Mouse (Mus musculus) heart, postnatal 0 days (tissue): ENCODE measurements around the gene Cnot3. TPM values are rescaled to one million over a fixed set of nuclear protein-coding genes. Genes with fewer than 3 reads are reported as not detected.
A peak's percentile ranks its signal among the peaks of the same experiment; 100 is the strongest.

Source experiments
- ATAC-seq: fragments of 200-750 bp; cut with Nextera tagmentation; 2 replicates; pipeline ENCODE4 v1.8.0; 2017; ENCODE audit warnings: low read depth, moderate number of reproducible peaks, moderate library complexity; ENCODE audit not compliant: insufficient read depth
- DNase-seq: peaks from one replicate; pipeline ENCODE4 v3.0.0-alpha.2; 2016; ENCODE audit warnings: low spot score
- H3K27ac ChIP-seq: fragments of 300-500 bp; sonication (generic); 2 replicates; pipeline ENCODE4 v1.5.1; 2014; ENCODE audit warnings: low read depth, mild to moderate bottlenecking
- H3K27me3 ChIP-seq: fragments of 300-500 bp; sonication (generic); 2 replicates; pipeline ENCODE4 v1.6.1; 2014; ENCODE audit warnings: low read length, mixed read lengths; ENCODE audit not compliant: control insufficient read depth, insufficient read depth
- H3K36me3 ChIP-seq: fragments of 300-500 bp; sonication (generic); replicated peaks from 2 replicates; pipeline ENCODE4 v1.6.1; 2014; ENCODE audit warnings: low read length, mixed read lengths; ENCODE audit not compliant: control insufficient read depth, insufficient read depth
- H3K4me1 ChIP-seq: fragments of 300-500 bp; sonication (generic); 2 replicates; pipeline ENCODE4 v1.6.1; 2014; ENCODE audit warnings: antibody characterized with exemption; ENCODE audit not compliant: control insufficient read depth, insufficient read depth
- H3K4me2 ChIP-seq: fragments of 300-500 bp; sonication (generic); 2 replicates; pipeline ENCODE4 v1.6.1; 2014; ENCODE audit warnings: low read depth, mild to moderate bottlenecking, low read length, moderate library complexity
- H3K4me3 ChIP-seq: fragments of 300-500 bp; sonication (generic); 2 replicates; pipeline ENCODE4 v1.5.1; 2014; ENCODE audit warnings: low read depth, low read length
- H3K9ac ChIP-seq: fragments of 300-500 bp; sonication (generic); replicated peaks from 2 replicates; pipeline ENCODE4 v1.6.1; 2014; ENCODE audit warnings: low read depth, low read length, mixed read lengths
- H3K9me3 ChIP-seq: fragments of 300-500 bp; sonication (generic); replicated peaks from 2 replicates; pipeline ENCODE4 v1.6.1; 2016; ENCODE audit warnings: low read length; ENCODE audit not compliant: control insufficient read depth
- CTCF ChIP-seq: IDR thresholded peaks from 2 replicates; pipeline ENCODE4 v1.5.1; 2016; ENCODE audit warnings: antibody characterized with exemption, control low read depth, low read depth
- EP300 ChIP-seq: IDR thresholded peaks from 2 replicates; pipeline ENCODE4 v1.6.1; 2016; ENCODE audit warnings: antibody characterized with exemption, low read depth
- WGBS: fragments of 180-500 bp; shearing (Covaris S2); extraction: QIAGEN DNeasy Blood & Tissue Kit; methylation state at CpG from one replicate; pipeline ENCODE4 v1.1.7; 2014; 5-methylcytosine and 5-hydroxymethylcytosine counted together
- polyA plus RNA-seq: library from polyadenylated mRNA; unstranded; fragments of >200 nt; fragmentation: Nextera tagmentation; extraction: Ambion mirVana; gene quantifications from 2 replicates; pipeline ENCODE4 v1.2.1, GENCODE M21; 2015
- total RNA-seq: library from RNA; depleted of rRNA; stranded (reverse); fragments of >200 nt; gene quantifications from 2 replicates; pipeline ENCODE4 v1.2.3, GENCODE M21; 2014; ENCODE audit warnings: low replicate concordance

The Cnot3 gene
- total and polyA plus RNA-seq, 2 experiments from 2014 or later = 15.9 to 16.8 TPM

DNA sequence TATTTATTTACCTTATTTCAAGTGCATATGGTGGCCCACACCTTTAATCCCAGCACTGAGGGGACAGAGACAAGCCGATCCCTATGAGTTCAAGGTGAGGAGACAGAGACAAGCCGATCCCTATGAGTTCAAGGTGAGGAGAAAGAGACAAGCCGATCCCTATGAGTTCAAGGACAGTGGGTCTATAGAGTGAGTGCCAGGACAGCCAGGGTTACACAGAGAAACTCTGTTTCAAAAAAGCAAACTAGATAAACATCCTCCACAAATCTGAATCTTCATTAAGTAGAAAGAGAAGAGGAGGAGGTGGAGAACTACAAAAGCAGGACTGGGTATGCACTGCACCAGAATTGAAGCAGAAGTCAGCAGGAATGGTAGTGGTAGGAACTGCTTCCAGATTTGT, 36.4 kb upstream of the Cnot3 start:
- no peak for TF ChIP-seq CTCF
- TF ChIP-seq EP300 = no peak
- H3K27ac ChIP-seq = peak overlapping the region; percentile 81
- ATAC-seq = 0 out of 2 replicates have a peak, but pooled peaks have one; percentile 18
- H3K4me1 ChIP-seq = 0 out of 2 replicates have a peak, but pooled peaks cover 3% of the 10 kb centered on the region
- no peak for DNase-seq
- no peak overlapping the region for H3K9ac ChIP-seq
- WGBS = 77% methylated on average over 3 of the region's 3 CpGs
- no peaks in the 10 kb centered on the region for H3K9me3 ChIP-seq
- no peaks in the 10 kb centered on the region for H3K36me3 ChIP-seq
- H3K4me3 ChIP-seq = no peak overlapping the region
- peak overlapping the region; percentile 13; the same call in 1 of the 2 replicates for H3K4me2 ChIP-seq
- H3K27me3 ChIP-seq = no peaks in the 10 kb centered on the region

DNA sequence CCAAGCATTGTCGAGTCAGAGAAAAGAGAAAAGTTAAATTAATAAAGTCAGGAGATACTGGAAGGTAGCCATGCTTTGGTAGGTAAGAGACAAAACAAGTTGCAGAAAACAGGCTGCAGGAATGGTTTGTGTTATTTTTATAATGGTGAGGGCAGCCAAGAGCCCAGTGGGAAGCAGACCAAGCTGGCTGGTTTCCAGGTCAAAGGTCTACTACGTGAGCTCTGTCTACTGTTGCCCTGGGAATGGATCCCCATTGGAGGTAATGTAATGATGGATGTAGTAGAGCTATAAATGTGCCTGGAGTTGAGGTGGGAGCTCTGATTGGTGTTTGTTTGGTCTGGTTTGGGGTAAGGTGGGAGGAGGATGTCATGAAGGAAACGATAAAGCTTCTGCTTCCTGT, 36.0 kb upstream of the Cnot3 start:
- DNase-seq = peak; percentile 73
- ATAC-seq = peak; percentile 88
- Histone ChIP-seq H3K4me1 (0 out of 2 replicates have a peak, but pooled peaks cover 3% of the 10 kb centered on the region), H3K27ac (peak overlapping the region; percentile 81), H3K9me3 (no peaks in the 10 kb centered on the region), H3K27me3 (no peaks in the 10 kb centered on the region), H3K4me3 (no peak overlapping the region), H3K4me2 (peak overlapping the region; percentile 13; the same call in 1 of the 2 replicates), H3K36me3 (no peaks in the 10 kb centered on the region), H3K9ac (no peak overlapping the region)
- 19% methylated on average over 3 of the region's 3 CpGs for WGBS
- TF ChIP-seq CTCF = no peak

DNA sequence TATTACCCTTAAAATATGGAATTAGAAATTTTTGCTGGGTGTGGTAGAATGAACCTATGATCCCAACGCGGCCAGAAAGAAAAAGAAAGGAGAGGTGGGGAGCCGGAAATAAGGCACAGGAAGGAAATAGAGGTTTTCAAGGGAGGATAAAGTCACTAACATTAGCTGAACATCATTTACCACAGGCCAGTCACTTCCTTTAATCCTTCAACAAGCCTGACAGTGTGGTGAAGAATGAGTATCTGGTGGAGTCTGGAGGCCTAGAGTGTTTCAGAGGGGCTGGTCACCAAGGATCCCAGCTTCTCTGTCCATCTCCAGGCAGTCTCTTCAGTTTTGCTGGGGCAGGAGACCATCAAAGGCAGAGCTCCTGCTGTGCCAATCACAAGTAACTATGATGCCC, 34.6 kb upstream of the Cnot3 start:
- Histone ChIP-seq H3K27ac (no peak overlapping the region), H3K36me3 (no peaks in the 10 kb centered on the region), H3K9me3 (no peaks in the 10 kb centered on the region), H3K4me2 (no peak overlapping the region), H3K4me3 (no peak overlapping the region), H3K27me3 (no peaks in the 10 kb centered on the region), H3K4me1 (0 out of 2 replicates have a peak, but pooled peaks cover 3% of the 10 kb centered on the region), H3K9ac (no peak overlapping the region)
- WGBS = 53% methylated on average over 3 of the region's 3 CpGs
- DNase-seq = no peak
- TF ChIP-seq EP300 (no peak), CTCF (no peak)
- ATAC-seq = no peak

DNA sequence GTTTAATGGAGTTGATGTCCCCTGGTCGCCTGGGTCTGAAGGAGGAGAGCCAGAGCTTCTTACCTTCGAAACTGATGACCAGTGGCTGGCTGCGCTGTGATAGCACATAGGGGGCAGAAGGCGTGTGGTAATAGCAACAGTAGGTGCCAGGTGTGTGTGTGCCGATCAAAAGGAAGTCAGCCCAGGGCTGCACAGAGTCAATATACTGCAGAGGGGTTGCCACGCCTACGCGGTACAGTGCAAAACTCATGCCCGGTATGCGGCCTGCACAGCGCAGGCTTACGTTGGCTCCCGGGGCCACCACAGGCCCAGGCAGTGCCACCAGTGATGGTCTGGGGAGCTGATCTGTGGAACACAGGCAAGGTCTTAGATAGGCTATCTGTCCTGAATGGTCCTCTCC, 34.1 kb upstream of the Cnot3 start:
- no peak for ATAC-seq
- no peak overlapping the region for H3K4me2 ChIP-seq
- H3K36me3 ChIP-seq = no peaks in the 10 kb centered on the region
- H3K4me3 ChIP-seq = no peak overlapping the region
- no peaks in the 10 kb centered on the region for H3K9me3 ChIP-seq
- no peak for DNase-seq
- TF ChIP-seq EP300 = no peak
- TF ChIP-seq CTCF = no peak
- H3K27me3 ChIP-seq = no peaks in the 10 kb centered on the region
- H3K27ac ChIP-seq = no peak overlapping the region
- WGBS = 82% methylated on average over 13 of the region's 13 CpGs
- no peak overlapping the region for H3K9ac ChIP-seq
- 0 out of 2 replicates have a peak, but pooled peaks cover 3% of the 10 kb centered on the region for H3K4me1 ChIP-seq

DNA sequence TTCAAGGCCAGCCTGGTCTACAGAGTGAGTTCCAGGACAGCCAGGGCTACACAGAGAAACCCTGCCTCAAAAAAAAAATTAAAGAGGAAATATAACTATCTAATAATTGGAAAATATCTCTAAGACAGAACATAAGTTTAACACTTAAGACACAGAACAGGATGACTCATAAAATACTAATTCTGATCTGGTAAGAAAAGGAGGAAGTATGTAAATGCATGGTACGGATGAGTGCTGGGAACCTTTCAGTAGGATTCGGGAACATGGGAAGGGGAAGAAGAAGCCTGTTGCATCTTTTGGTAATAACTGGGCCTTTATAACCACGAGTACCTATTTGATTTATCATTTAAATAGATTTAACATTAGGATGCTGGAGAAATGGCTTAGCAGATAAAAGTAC, 31.0 kb upstream of the Cnot3 start:
- Histone ChIP-seq H3K4me1 (peaks cover 9% of the 10 kb centered on the region; the same call in 1 of the 2 replicates), H3K4me2 (no peak overlapping the region), H3K9ac (no peak overlapping the region), H3K4me3 (no peak overlapping the region), H3K9me3 (no peaks in the 10 kb centered on the region), H3K27me3 (no peaks in the 10 kb centered on the region), H3K36me3 (no peaks in the 10 kb centered on the region; the same call in 1 of the 2 replicates), H3K27ac (no peak overlapping the region)
- TF ChIP-seq CTCF (no peak), EP300 (no peak)
- 70% methylated on average over 3 of the region's 3 CpGs for WGBS
- DNase-seq = no peak
- ATAC-seq = no peak

DNA sequence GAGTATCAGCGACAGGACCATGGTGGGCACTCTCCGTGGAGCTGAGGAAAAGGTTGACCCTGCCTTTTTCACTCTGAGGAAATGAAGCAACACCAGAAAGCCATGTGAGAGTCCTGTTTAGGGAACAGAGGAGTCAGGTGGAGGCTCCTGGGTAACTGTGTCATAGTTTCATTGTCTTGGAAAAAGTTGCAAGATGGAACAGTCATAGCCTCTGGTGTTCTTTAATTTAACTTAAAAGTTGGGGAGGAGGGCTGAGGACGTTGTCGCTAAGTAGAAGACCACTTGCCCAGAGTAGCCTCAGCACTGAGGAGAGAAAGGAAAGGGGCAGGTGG, 29.0 kb upstream of the Cnot3 start, which contains the start of gene Oscar:
Oscar (minus strand) TSS at position 101 of the 332 bp plus-strand sequence.
- WGBS = 75% methylated on average over 4 of the region's 4 CpGs
- H3K9ac ChIP-seq = no peak within 1 kb of the TSS
- H3K4me1 ChIP-seq = peaks cover 6% of the 10 kb centered on the region; the same call in 1 of the 2 replicates
- H3K27ac ChIP-seq = no peak within 1 kb of the TSS
- H3K9me3 ChIP-seq = no peaks in the 10 kb centered on the region
- H3K27me3 ChIP-seq = no peaks in the 10 kb centered on the region
- TF ChIP-seq CTCF (no peak), EP300 (no peak)
- H3K4me3 ChIP-seq = peak within 1 kb of the TSS; percentile 83
- H3K36me3 ChIP-seq = peaks cover 16% of the 10 kb centered on the region
- DNase-seq (no peak), ATAC-seq (no peak)
- peak within 1 kb of the TSS; percentile 70; the same call in 1 of the 2 replicates for H3K4me2 ChIP-seq
